Mouse (Mus musculus) forebrain, embryonic 16.5 days (tissue): ENCODE results near the gene Katnal1. TPM values are rescaled to one million over a fixed set of nuclear protein-coding genes. Genes with fewer than 3 reads are reported as not detected.

Source experiments
- ATAC-seq: fragments of 200-750 bp; cut with Nextera tagmentation; 2 replicates; pipeline ENCODE4 v1.8.0; 2017; ENCODE audit warnings: mild to moderate bottlenecking, moderate library complexity
- H3K27ac ChIP-seq: fragments of 300-500 bp; sonication (generic); 2 replicates; pipeline ENCODE4 v1.5.1; 2014; ENCODE audit warnings: low read length, control low read depth
- H3K27me3 ChIP-seq: fragments of 300-500 bp; sonication (generic); replicated peaks from 2 replicates; pipeline ENCODE4 v1.6.1; 2014; ENCODE audit warnings: low read length; ENCODE audit not compliant: control insufficient read depth, insufficient read depth
- H3K36me3 ChIP-seq: fragments of 300-500 bp; sonication (generic); 2 replicates; pipeline ENCODE4 v1.6.1; 2014; ENCODE audit not compliant: control insufficient read depth, insufficient read depth
- H3K4me1 ChIP-seq: fragments of 300-500 bp; sonication (generic); replicated peaks from 2 replicates; pipeline ENCODE4 v1.6.1; 2014; ENCODE audit warnings: low read length; ENCODE audit not compliant: control insufficient read depth, insufficient read depth
- H3K4me2 ChIP-seq: fragments of 300-500 bp; sonication (generic); 2 replicates; pipeline ENCODE4 v1.6.1; 2014; ENCODE audit warnings: mild to moderate bottlenecking, low read length, control low read depth
- H3K4me3 ChIP-seq: fragments of 300-500 bp; sonication (generic); replicated peaks from 2 replicates; pipeline ENCODE4 v1.5.1; 2014; ENCODE audit warnings: mild to moderate bottlenecking, low read length, control low read depth
- H3K9ac ChIP-seq: fragments of 300-500 bp; sonication (generic); replicated peaks from 2 replicates; pipeline ENCODE4 v1.6.1; 2014; ENCODE audit warnings: low read depth, low read length, control low read depth
- H3K9me3 ChIP-seq: fragments of 300-500 bp; sonication (generic); 2 replicates; pipeline ENCODE4 v1.6.1; 2016; ENCODE audit warnings: low read length; ENCODE audit not compliant: control insufficient read depth
- WGBS: fragments of 180-500 bp; shearing (Covaris S2); extraction: QIAGEN DNeasy Blood & Tissue Kit; methylation state at CpG from one replicate; pipeline ENCODE4 v1.1.7; 2014; 5-methylcytosine and 5-hydroxymethylcytosine counted together
- polyA plus RNA-seq: library from polyadenylated mRNA; unstranded; fragments of >200 nt; fragmentation: Nextera tagmentation; extraction: Ambion mirVana; gene quantifications from 2 replicates; pipeline ENCODE4 v1.2.1, GENCODE M21; 2015

Katnal1 gene
- polyA plus RNA-seq, 1 experiment from 2014 or later, result 44.3 TPM

DNA sequence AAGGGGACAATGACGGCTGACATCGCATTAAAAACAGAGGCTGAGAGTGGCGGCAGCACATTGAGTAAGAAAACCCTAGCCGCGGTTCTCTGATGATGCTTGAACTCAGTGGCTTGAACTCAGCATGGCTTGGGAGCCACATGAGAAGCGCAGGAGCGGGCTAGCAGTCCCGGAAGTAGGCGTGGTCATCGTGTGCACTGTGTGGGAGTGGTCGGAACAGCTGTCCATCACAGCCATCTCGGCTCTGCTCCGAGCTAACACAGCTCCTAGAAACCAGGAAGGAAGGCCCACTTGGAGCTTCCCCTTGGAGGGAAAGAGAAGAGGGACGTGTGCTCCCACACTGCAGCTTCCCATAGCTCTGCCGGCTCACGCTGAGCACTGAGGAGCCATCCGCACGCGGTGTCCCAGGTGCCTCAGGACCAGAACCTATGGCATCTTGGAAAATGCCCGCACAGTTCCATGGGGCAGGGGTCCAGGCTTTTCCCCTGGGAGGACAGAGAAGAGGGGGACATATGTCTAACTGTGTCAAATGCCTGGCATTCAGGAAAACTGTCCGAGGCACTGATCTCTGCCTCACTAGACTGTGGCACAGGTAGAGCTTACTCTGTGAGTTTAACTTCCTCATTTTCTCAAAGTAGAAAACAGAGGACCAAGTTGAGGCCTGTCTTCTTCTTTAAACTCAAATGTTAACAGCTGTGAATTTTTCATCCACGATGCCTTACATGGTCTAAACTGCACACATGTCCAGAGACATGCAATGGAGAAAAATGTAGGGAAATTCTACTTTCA, 43.1 kb downstream of the Katnal1 start:
- H3K4me3 ChIP-seq, result no peak overlapping the region
- H3K27me3 ChIP-seq, result no peaks in the 10 kb centered on the region
- no peak overlapping the region for H3K27ac ChIP-seq
- H3K9me3 ChIP-seq, result no peaks in the 10 kb centered on the region
- no peak overlapping the region for H3K9ac ChIP-seq
- no peak overlapping the region for H3K4me2 ChIP-seq
- 40% methylated on average over 22 of the region's 22 CpGs for whole genome bisulfite sequencing
- peak; percentile 67; the same call in 1 of the 2 replicates for ATAC-seq
- H3K36me3 ChIP-seq, result peaks cover 20% of the 10 kb centered on the region
- H3K4me1 ChIP-seq, result no peaks in the 10 kb centered on the region

DNA sequence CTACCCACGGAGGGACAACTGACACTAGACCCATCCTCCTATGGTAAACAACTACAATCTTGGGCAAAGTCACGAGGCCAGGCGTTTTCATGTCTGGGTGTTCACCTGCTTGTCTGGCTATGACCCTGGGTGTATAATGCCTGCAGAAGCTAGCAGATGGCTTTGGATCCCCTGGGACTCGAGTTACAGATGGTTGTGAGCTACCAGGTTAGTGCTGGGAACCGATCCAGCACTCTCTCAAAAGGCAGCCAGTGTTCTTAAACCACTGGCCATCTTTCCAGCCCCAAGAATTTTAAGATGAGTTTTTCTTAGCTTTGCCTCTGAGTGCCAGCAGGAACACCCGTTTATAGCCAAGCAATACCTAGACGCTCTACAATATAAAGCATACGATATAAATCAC, 45.4 kb downstream of the Katnal1 start:
- H3K4me1 ChIP-seq, result no peaks in the 10 kb centered on the region
- H3K9ac ChIP-seq, result no peak overlapping the region
- no peak for ATAC-seq
- no peak overlapping the region for H3K4me3 ChIP-seq
- 88% methylated on average over 8 of the region's 8 CpGs for WGBS
- peaks cover 15% of the 10 kb centered on the region for H3K36me3 ChIP-seq
- no peaks in the 10 kb centered on the region for H3K27me3 ChIP-seq
- no peak overlapping the region for H3K4me2 ChIP-seq
- H3K27ac ChIP-seq, result no peak overlapping the region
- no peaks in the 10 kb centered on the region for H3K9me3 ChIP-seq

DNA sequence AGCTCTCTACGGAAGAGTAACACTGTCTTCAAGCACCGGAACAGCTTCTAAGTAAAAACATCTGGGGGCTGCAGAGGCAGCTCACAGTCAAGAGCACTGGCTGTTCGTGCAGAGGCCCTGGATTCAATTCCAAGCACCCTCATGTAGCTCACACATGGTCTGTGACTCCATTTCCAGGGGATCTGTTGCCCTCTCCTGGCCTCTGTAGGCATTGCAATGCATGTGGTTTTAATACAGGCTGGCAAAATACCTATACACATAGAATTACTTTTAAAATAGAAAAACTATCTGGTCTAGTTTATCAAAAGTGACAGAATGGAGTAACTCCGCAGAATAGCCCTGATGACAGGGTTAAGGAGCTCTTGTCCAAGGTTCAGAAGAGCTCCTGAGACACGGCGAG, 49.9 kb downstream of the Katnal1 start:
- no peak overlapping the region for H3K9ac ChIP-seq
- ATAC-seq, result no peak

DNA sequence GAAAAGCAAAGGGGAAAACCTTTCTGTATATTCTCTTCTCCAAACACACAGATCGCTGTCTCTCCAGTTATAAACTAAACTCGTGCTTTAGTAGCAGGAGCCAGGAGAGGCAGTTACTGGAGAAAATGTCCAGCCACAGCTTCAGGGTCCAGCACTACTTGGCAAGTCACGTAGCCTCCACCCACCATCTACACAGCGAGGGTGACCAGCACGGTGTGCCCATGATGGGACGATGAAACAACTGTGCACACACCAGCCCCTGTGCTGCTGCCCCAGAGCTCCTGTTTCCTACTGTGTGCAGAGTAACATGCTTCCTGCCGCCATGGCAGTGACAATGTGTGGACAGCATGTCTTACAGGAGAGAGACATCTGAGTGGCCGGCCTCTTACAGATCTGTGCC, 56.0 kb downstream of the Katnal1 start:
- H3K9me3 ChIP-seq, result no peaks in the 10 kb centered on the region
- WGBS, result 85% methylated on average over 8 of the region's 8 CpGs
- H3K27me3 ChIP-seq, result no peaks in the 10 kb centered on the region
- no peak overlapping the region for H3K27ac ChIP-seq
- H3K4me3 ChIP-seq, result no peak overlapping the region
- no peaks in the 10 kb centered on the region for H3K4me1 ChIP-seq
- no peak overlapping the region for H3K9ac ChIP-seq
- peaks cover 7% of the 10 kb centered on the region; the same call in 1 of the 2 replicates for H3K36me3 ChIP-seq
- H3K4me2 ChIP-seq, result no peak overlapping the region
- ATAC-seq, result no peak

More for the DNA sequence above, 49.9 kb downstream of the Katnal1 start:
- Histone ChIP-seq H3K4me2 (no peak overlapping the region), H3K27me3 (no peaks in the 10 kb centered on the region), H3K36me3 (peaks cover 18% of the 10 kb centered on the region), H3K4me1 (no peaks in the 10 kb centered on the region), H3K4me3 (no peak overlapping the region), H3K27ac (no peak overlapping the region), H3K9me3 (no peaks in the 10 kb centered on the region)
- 90% methylated on average over 6 of the region's 6 CpGs for WGBS

DNA sequence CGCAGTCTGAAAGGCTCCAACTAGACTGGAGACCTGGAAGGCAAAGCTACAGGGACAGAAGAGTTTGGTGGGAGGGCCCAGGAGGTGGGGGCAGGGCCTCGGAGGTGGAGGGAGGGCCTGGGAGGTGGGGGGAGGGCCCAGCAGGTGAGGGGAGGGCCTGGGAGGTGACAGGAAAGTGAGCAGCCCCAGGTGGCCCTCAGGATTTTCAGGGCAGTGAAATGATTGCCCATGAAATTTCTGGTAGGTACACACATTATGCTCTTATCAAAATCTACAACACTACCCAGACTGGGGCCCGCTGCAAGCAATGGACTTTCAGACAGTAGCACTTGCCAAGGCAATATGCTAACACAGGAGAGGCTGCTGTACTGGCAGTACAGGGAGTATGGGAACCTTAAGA, 59.5 kb downstream of the Katnal1 start:
- Histone ChIP-seq H3K4me2 (no peak overlapping the region), H3K27ac (no peak overlapping the region), H3K4me1 (no peaks in the 10 kb centered on the region), H3K27me3 (no peaks in the 10 kb centered on the region), H3K36me3 (0 out of 2 replicates have a peak, but pooled peaks cover 2% of the 10 kb centered on the region), H3K9ac (no peak overlapping the region), H3K9me3 (no peaks in the 10 kb centered on the region), H3K4me3 (no peak overlapping the region)
- WGBS, result 58% methylated on average over 3 of the region's 3 CpGs
- no peak for ATAC-seq

DNA sequence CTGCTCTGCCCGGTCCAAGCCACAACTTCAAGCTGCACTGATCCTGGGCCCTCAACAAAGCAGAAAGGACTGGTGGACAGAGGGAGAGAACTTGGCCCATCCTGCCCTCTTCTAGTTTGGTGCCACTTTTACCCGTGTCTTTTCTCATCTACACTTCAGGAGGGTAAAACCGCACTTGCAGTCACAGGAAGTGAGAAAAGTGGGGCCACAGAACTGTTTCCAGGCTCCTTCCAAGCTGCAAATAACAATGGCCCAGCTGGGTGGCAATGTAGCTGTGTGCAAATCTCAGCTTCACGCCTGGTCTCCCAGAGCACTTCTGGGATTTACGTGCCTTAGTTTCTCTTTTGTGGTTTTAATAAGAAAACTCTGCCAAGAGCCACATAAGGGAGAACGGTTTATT, 61.4 kb downstream of the Katnal1 start:
- Histone ChIP-seq H3K36me3 (no peaks in the 10 kb centered on the region), H3K4me2 (no peak overlapping the region), H3K4me3 (no peak overlapping the region), H3K9me3 (no peaks in the 10 kb centered on the region), H3K27me3 (no peaks in the 10 kb centered on the region), H3K27ac (no peak overlapping the region), H3K9ac (no peak overlapping the region), H3K4me1 (peaks cover 5% of the 10 kb centered on the region)
- no peak for ATAC-seq
- WGBS, result 90% methylated on average over 6 of the region's 6 CpGs

DNA sequence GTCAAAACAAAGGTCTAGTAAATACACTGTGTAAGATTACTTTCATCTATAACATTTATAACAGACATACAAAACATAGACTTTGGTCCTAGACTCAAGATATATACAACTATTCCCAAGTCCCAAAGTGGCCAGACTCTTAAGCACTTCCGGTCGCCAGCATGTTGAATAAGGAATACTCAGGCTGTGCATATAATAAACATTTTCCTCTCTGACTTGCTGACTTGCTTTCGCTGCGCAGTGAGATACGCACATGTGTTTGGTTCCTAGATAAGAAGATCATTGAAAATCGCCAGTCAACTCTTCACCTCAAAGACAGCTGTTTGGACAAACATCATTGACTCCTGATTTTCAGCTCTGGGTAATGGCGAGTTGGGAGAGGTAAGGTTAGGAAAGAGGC, 61.9 kb downstream of the Katnal1 start:
- H3K9me3 ChIP-seq, result no peaks in the 10 kb centered on the region
- H3K27ac ChIP-seq, result no peak overlapping the region
- H3K4me1 ChIP-seq, result peaks cover 11% of the 10 kb centered on the region
- H3K4me3 ChIP-seq, result no peak overlapping the region
- H3K27me3 ChIP-seq, result no peaks in the 10 kb centered on the region
- ATAC-seq, result no peak
- H3K36me3 ChIP-seq, result no peaks in the 10 kb centered on the region
- no peak overlapping the region for H3K9ac ChIP-seq
- 93% methylated on average over 7 of the region's 7 CpGs for whole genome bisulfite sequencing
- H3K4me2 ChIP-seq, result no peak overlapping the region

DNA sequence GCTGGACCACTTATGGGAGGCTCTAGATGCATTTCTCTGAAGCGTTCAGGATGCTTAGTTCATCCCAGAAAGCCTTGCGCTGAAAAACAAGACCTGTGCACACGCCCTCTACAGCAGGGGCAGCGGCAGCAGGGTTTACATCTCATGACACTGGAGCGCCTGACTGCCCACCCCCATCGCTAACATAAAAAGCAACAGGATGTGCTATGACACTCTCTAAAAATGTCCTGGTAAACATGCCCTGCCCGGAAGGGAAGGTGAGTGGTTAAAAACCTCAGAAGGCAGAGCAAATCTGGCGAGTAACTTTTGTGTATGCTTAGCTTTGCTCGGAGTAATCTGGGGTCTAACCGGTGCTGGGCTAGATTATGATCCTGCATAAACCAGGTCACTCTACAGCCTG, 62.5 kb downstream of the Katnal1 start:
- H3K4me3 ChIP-seq, result no peak overlapping the region
- no peaks in the 10 kb centered on the region for H3K9me3 ChIP-seq
- H3K9ac ChIP-seq, result no peak overlapping the region
- no peaks in the 10 kb centered on the region for H3K36me3 ChIP-seq
- peaks cover 14% of the 10 kb centered on the region for H3K4me1 ChIP-seq
- no peak overlapping the region for H3K27ac ChIP-seq
- no peak for ATAC-seq
- no peaks in the 10 kb centered on the region for H3K27me3 ChIP-seq
- no peak overlapping the region for H3K4me2 ChIP-seq
- 87% methylated on average over 10 of the region's 10 CpGs for WGBS

DNA sequence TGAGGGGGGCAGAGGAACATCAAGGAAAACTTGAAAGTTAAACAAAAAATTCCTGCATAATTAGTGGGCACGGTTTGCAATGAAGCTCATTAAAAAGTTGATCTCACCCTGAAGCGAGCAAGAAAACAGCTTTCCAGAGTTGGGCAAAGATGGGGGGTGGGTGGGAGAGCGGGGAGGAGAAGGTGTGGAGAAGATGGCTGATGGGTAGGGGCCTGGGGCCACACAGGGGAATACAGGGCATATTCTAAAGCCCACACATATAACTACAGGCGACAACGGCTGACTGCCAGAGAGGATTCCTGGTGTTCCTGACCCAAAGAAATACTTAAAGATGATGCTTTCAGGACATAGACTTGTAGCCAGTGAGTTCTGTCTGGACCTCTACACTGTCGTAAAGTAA, 65.7 kb downstream of the Katnal1 start:
- Histone ChIP-seq H3K27ac (no peak overlapping the region), H3K4me2 (no peak overlapping the region), H3K4me3 (no peak overlapping the region), H3K27me3 (no peaks in the 10 kb centered on the region), H3K9ac (no peak overlapping the region), H3K9me3 (no peaks in the 10 kb centered on the region), H3K36me3 (no peaks in the 10 kb centered on the region), H3K4me1 (peaks cover 14% of the 10 kb centered on the region)
- 20% methylated on average over 6 of the region's 6 CpGs for WGBS
- ATAC-seq, result no peak
